Mouse (Mus musculus) cerebellum, adult 2 months (tissue): Measurements from ENCODE around the gene Rbpjl.

Experiments
- CTCF ChIP-seq: fragments of 200-500 bp; IDR thresholded peaks from 2 replicates; pipeline ENCODE4 v1.5.1; 2011; ENCODE audit warnings: low read depth, mild to moderate bottlenecking, control low read depth, low read length, moderate library complexity, borderline replicate concordance; ENCODE audit not compliant: insufficient read depth
- POLR2A ChIP-seq: fragments of 200-500 bp; IDR thresholded peaks from 2 replicates; pipeline ENCODE4 v1.6.1; 2011; ENCODE audit warnings: low read length, control low read depth, borderline replicate concordance; ENCODE audit not compliant: insufficient read depth

DNA sequence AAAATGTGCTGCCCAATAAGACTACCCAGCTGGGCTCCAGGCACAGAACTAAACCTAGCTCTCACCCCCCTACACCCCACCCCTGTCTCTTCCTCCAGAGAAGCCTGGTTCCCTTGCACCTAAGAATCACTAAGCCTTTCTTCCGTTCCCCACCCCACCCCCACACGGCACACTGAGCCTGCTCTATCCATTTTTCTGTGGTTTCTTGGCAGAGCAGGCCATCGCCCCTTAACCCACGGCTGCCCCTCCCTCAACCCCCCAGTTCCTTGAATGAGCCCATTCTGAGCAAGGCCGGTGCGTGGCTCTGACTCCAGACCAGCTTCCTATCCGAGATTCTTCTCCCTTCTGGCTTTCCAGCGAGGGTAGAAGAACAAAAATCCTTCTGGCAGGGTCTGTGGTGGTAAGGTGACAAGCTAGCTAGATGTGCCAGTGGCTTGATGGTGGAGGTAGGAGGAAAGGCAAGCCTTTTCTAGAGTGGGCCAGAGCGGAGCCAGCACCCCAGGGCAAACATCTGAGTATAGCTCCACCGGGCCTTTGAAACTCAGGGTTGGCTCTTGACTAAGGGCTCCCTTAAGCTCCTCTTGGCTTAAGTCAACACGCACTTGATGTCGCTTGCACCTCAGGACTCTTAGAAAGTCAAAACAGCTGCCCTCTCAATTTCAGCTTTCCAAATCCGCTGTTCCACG lies 598 bp downstream of the Rbpjl start:
- no peak for TF ChIP-seq CTCF
- TF ChIP-seq POLR2A, result no peak
